ENCODE assay signal across 9 mouse cellular contexts in the genomic region with DNA sequence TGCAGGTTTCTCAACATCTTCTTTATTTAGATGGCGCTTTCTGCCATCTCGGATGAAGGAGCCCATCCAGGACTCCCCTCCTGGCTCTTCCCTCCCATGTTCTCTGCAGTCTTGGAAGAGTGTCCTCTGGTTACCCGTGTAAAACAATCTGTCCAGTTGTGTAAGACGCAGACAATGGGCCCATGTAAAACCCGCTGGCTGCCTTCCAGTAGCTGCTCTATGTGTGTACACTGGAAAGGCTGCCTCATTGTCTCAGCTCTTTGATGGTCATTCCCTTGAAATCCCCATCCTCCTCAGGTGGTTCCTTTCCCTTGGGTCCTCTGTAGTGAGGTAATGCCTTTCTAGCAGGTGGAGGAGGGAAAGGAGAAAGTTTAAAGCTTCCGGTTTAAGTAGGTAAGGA.
DNase-seq lines count a peak whose midpoint lies in the region; ATAC-seq and TF ChIP-seq lines count a peak whose summit lies in the region.
"Had no signal": no experiment of that assay in that cellular context is flagged by ENCODE, and none has a peak within 500 bp of the region (broad histone marks: within the 10 kb centered on the region; RNA-seq: fewer than 3 reads in every experiment).

No protein-coding gene starts in this region.

- H3K27me3 ChIP-seq in hindbrain, embryonic 16.5 days (replicated peaks; ENCODE audit: control insufficient read depth, insufficient read depth, low read length) = no peaks in the 10 kb centered on the region
- H3K27me3 ChIP-seq in hindbrain, embryonic 10.5 days (ENCODE audit: insufficient read depth, poor library complexity, severe bottlenecking) = no peaks in the 10 kb centered on the region
- no peaks in the 10 kb centered on the region for H3K27me3 ChIP-seq in heart, adult 2 months (ENCODE audit: control insufficient read depth, insufficient read depth, low read length)
- H3K27me3 ChIP-seq: megakaryocyte, embryonic 14.5 days had no signal

- 0 out of 2 replicates have a peak, but pooled peaks have one; percentile 64 for TF ChIP-seq EP300 in heart, adult 2 months (IDR thresholded peaks at IDR 0.05; ENCODE audit: insufficient read depth, low read depth, low read length)

- no peaks in the 10 kb centered on the region for H3K9me3 ChIP-seq in hindbrain, embryonic 16.5 days (ENCODE audit: control insufficient read depth, low read length)
- no peaks in the 10 kb centered on the region for H3K9me3 ChIP-seq in hindbrain, embryonic 10.5 days
- H3K9me3 ChIP-seq: megakaryocyte, embryonic 14.5 days had no signal

- peak; percentile 54; the same call in 1 of the 2 replicates for ATAC-seq in hindbrain, embryonic 16.5 days
- no peak for ATAC-seq in erythroid progenitor cell, adult 5-6 weeks (replicated peaks; ENCODE audit: low FRiP score, poor library complexity, severe bottlenecking)

- H3K79me2 ChIP-seq in heart, adult 2 months (replicated peaks; ENCODE audit: control insufficient read depth, insufficient read depth, low read length) = peaks cover 1% of the 10 kb centered on the region; the same call in 1 of the 2 replicates

- H3K4me2 ChIP-seq in hindbrain, embryonic 16.5 days (ENCODE audit: low read length) = no peak overlapping the region

- DNase-seq in hindbrain, embryonic 10.5 days (ENCODE audit: low spot score) = no peak
- DNase-seq in NIH3T3 (ENCODE audit: low read depth) = peak; percentile 31
- peak; percentile 65 to 68 for DNase-seq in heart, adult 2 months
- peak; percentile 13 to 34 for DNase-seq in layer of hippocampus, postnatal 36 days
- no peak for DNase-seq in thymus, postnatal 14 days
- no peak for DNase-seq in adrenal gland, postnatal 14 days

- 75% methylated on average over 6 of the region's 6 CpGs for WGBS in hindbrain, embryonic 16.5 days
- WGBS in hindbrain, embryonic 10.5 days = 89% methylated on average over 6 of the region's 6 CpGs
- 57% methylated on average over 6 of the region's 6 CpGs for WGBS in heart, adult 2 months

- H3K27ac ChIP-seq in hindbrain, embryonic 16.5 days (ENCODE audit: low read depth, low read length) = no peak overlapping the region
- no peak overlapping the region for H3K27ac ChIP-seq in hindbrain, embryonic 10.5 days
- no peak overlapping the region for H3K27ac ChIP-seq in heart, adult 2 months

- intact Hi-C loops in heart, adult 2 months (cut with DNase I) = loop anchor here (5.0 kb wide), 1 partner anchor 37 kb away; no protein-coding TSS in a partner anchor

- no peak overlapping the region for H3K9ac ChIP-seq in hindbrain, embryonic 16.5 days (ENCODE audit: low read depth, low read length)
- no peak overlapping the region for H3K9ac ChIP-seq in heart, adult 2 months (ENCODE audit: low read depth, low read length)

- no peak overlapping the region for H3K4me3 ChIP-seq in hindbrain, embryonic 16.5 days (ENCODE audit: low read length)
- no peak overlapping the region for H3K4me3 ChIP-seq in hindbrain, embryonic 10.5 days
- H3K4me3 ChIP-seq in heart, adult 2 months = no peak overlapping the region
- H3K4me3 ChIP-seq: megakaryocyte, embryonic 14.5 days had no signal

- no peaks in the 10 kb centered on the region for H3K36me3 ChIP-seq in hindbrain, embryonic 16.5 days (ENCODE audit: control insufficient read depth, insufficient read depth, low read length)
- no peaks in the 10 kb centered on the region for H3K36me3 ChIP-seq in hindbrain, embryonic 10.5 days
- H3K36me3 ChIP-seq in heart, adult 2 months (ENCODE audit: control insufficient read depth, insufficient read depth, low read length) = peaks cover 14% of the 10 kb centered on the region

- TF ChIP-seq CTCF in heart, adult 2 months (IDR thresholded peaks at IDR 0.05) = no peak

- H3K4me1 ChIP-seq in hindbrain, embryonic 16.5 days (ENCODE audit: control insufficient read depth, insufficient read depth, low read depth, low read length) = no peaks in the 10 kb centered on the region
- H3K4me1 ChIP-seq in hindbrain, embryonic 10.5 days (replicated peaks) = peaks cover 11% of the 10 kb centered on the region; the same call in 1 of the 2 replicates
- peaks cover 6% of the 10 kb centered on the region for H3K4me1 ChIP-seq in heart, adult 2 months (ENCODE audit: control insufficient read depth, insufficient read depth, low read length)

- no peak for TF ChIP-seq POLR2A in heart, adult 2 months (IDR thresholded peaks at IDR 0.05; ENCODE audit: insufficient read depth, low read depth, low read length)

Comparison
In these comparisons a context has a peak if more than half of its experiments do, and no peak if none do; other contexts are left out.
1. DNase-seq: peak in NIH3T3 (single experiment), heart, adult 2 months (2 of 2) and layer of hippocampus, postnatal 36 days (2 of 2); none in hindbrain, embryonic 10.5 days (single experiment), thymus, postnatal 14 days (single experiment) and adrenal gland, postnatal 14 days (single experiment).